Mouse (Mus musculus): Measurements from ENCODE around the gene Scfd2. TPM values are rescaled to one million over a fixed set of nuclear protein-coding genes. Genes with fewer than 3 reads are reported as not detected.

The Scfd2 gene
- total RNA-seq, 2 experiments from 2014 or later = 29.3 to 32.7 TPM

- no peak for DNase-seq (ENCODE audit: low spot score in 2 of 2)
- intact Hi-C loops (cut with DNase I) = no loop called here
These were observed 143.5 kb downstream of the Scfd2 start for GRCm38 (mm10) chr5:74388101-74388500.

GRCm38 (mm10) chr5:74387143-74387886 lies 144.2 kb downstream of the Scfd2 start:
- intact Hi-C loops (cut with DNase I) = no loop called here
- DNase-seq (ENCODE audit: low spot score in 2 of 2) = no peak

- intact Hi-C loops (cut with DNase I) = no loop called here
- peak in 1 of 2 experiments; percentile 14 for DNase-seq (ENCODE audit: low spot score in 2 of 2)
These were observed 151.5 kb downstream of the Scfd2 start for GRCm38 (mm10) chr5:74380045-74380444.

- intact Hi-C loops (cut with DNase I) = no loop called here
- no peak for DNase-seq (ENCODE audit: low spot score in 2 of 2)
These were observed 164.9 kb downstream of the Scfd2 start for GRCm38 (mm10) chr5:74366710-74367101.

GRCm38 (mm10) chr5:74365984-74366709 lies 165.4 kb downstream of the Scfd2 start:
- intact Hi-C loops (cut with DNase I) = no loop called here
- no peak for DNase-seq (ENCODE audit: low spot score in 2 of 2)

- no peak for DNase-seq (ENCODE audit: low spot score in 2 of 2)
- intact Hi-C loops (cut with DNase I) = no loop called here
These were observed 166.2 kb downstream of the Scfd2 start for GRCm38 (mm10) chr5:74365408-74365807.

GRCm38 (mm10) chr5:74363296-74363695 lies 168.3 kb downstream of the Scfd2 start:
- intact Hi-C loops (cut with DNase I) = no loop called here
- no peak for DNase-seq (ENCODE audit: low spot score in 2 of 2)

GRCm38 (mm10) chr5:74361531-74361930 lies 170.0 kb downstream of the Scfd2 start:
- DNase-seq (ENCODE audit: low spot score in 2 of 2) = no peak
- intact Hi-C loops (cut with DNase I) = no loop called here

- intact Hi-C loops (cut with DNase I) = no loop called here
- DNase-seq (ENCODE audit: low spot score in 2 of 2) = no peak
These were observed 173.5 kb downstream of the Scfd2 start for GRCm38 (mm10) chr5:74358033-74358432.

GRCm38 (mm10) chr5:74355416-74356177 lies 176.0 kb downstream of the Scfd2 start:
- no peak for DNase-seq (ENCODE audit: low spot score in 2 of 2)

GRCm38 (mm10) chr5:74350909-74351308 lies 180.7 kb downstream of the Scfd2 start:
- no peak for DNase-seq (ENCODE audit: low spot score in 2 of 2)
- intact Hi-C loops (cut with DNase I) = no loop called here

More at GRCm38 (mm10) chr5:74355416-74356177, 176.0 kb downstream of the Scfd2 start:
- intact Hi-C loops (cut with DNase I) = no loop called here

GRCm38 (mm10) chr5:74348079-74348870 lies 183.3 kb downstream of the Scfd2 start:
- intact Hi-C loops (cut with DNase I) = no loop called here
- peak in 1 of 2 experiments; percentile 6 for DNase-seq (ENCODE audit: low spot score in 2 of 2)

- DNase-seq (ENCODE audit: low spot score in 2 of 2) = no peak
- intact Hi-C loops (cut with DNase I) = no loop called here
These were observed 188.5 kb downstream of the Scfd2 start for GRCm38 (mm10) chr5:74343045-74343444.

- DNase-seq (ENCODE audit: low spot score in 2 of 2) = no peak
- intact Hi-C loops (cut with DNase I) = no loop called here
These were observed 189.0 kb downstream of the Scfd2 start for GRCm38 (mm10) chr5:74342557-74342956.

GRCm38 (mm10) chr5:74337491-74337890 lies 194.1 kb downstream of the Scfd2 start:
- intact Hi-C loops (cut with DNase I) = no loop called here
- no peak for DNase-seq (ENCODE audit: low spot score in 2 of 2)

GRCm38 (mm10) chr5:74336780-74337179 lies 194.8 kb downstream of the Scfd2 start:
- DNase-seq (ENCODE audit: low spot score in 2 of 2) = peak in 1 of 2 experiments; percentile 16

GRCm38 (mm10) chr5:74333258-74333657 lies 198.3 kb downstream of the Scfd2 start:
- no peak for DNase-seq (ENCODE audit: low spot score in 2 of 2)
- intact Hi-C loops (cut with DNase I) = no loop called here

More at GRCm38 (mm10) chr5:74336780-74337179, 194.8 kb downstream of the Scfd2 start:
- intact Hi-C loops (cut with DNase I) = no loop called here

- intact Hi-C loops (cut with DNase I) = no loop called here
- no peak for DNase-seq (ENCODE audit: low spot score in 2 of 2)
These were observed 205.3 kb downstream of the Scfd2 start for GRCm38 (mm10) chr5:74326228-74326627.

GRCm38 (mm10) chr5:74321010-74321746 lies 210.4 kb downstream of the Scfd2 start:
- no peak for DNase-seq (ENCODE audit: low spot score in 2 of 2)
- intact Hi-C loops (cut with DNase I) = no loop called here

All from left cerebral cortex, postnatal 14 days (tissue).